Mouse (Mus musculus): ENCODE measurements at regions not wholly inside any gene's neighbourhood (a gene's known extent, or its start where the extent isn't known, plus 50 kb on each side); places are given as distances from the start of the nearest gene placed in this dataset.

DNA sequence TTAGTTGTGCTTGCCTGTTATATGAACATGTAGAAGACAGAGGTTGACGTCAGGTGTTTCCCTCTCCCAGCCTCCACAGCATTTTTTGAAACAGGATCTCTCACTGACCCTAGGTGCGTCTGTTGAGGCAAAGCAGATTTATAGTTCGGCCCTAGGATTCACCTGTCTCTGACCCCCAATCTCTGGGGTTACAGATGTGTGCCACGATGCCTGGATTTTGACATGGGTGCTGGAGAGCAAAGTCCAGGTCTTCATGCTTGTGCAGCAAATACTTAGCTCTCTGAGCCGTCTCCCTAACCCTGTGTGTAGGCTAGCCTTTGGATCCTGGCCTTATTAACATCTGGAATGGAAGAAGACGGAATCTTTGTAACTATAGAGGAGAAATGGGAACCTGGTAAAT lies 129.3 kb downstream of the Hlx start:
- DNase-seq = no peak

DNA sequence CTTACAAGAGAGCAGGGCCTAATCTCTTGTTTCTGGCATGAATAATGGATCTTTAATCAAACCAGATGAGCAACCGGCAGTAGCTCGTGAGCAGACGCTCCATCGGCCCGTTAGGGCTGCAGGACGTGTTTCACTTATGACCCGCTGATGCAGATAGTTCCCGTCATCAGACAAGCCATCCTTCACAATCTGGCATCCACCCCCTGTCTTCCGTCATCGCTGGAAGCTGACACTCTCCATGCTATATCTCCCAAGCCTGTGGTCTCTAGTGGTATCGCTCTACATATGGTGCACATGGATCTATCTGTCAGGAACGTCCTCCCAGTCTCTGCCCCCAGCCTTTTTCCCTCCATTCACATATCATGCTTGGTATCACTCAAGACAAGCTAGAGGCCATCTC lies 137.0 kb downstream of the Hlx start:
- no peak for DNase-seq

DNA sequence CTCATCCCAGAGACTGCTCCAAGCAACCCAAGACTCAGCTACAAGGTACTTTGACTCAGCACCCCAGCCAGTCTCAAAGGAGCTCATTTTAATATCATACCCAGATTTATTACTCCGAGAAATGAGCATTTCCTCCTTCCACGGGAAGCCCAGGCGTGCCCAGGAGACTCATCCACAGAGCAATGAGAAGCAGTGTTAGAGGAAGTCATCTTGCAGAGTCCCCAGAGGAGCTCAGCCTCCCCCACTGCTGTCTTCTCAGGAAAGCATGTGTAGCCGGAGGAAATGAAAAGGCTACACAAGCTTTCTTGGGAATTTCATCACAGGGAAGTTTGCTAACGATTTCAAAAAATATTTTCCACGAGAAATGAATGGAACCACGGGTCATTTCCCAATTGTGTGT lies 141.8 kb downstream of the Hlx start:
- no peak for DNase-seq

DNA sequence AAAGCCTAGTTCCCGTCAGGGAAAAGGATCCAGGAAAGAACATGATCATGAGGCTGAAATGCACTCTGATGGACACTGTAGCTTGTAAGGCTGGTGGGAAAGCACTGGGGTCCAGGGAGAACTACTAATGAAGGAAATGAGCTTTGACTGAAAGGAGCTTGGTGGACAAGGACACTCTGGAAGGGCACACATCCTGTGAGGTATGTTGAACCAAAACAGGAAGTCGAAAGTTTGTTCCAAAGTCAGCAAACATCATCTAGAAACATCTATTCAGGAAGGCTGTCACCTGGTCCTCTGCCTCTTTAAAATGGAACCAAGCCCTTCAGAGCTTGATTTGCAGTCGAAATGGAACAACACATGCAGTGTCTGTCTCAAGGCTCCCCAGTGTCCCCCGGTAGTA lies 143.1 kb downstream of the Hlx start:
- DNase-seq = no peak

DNA sequence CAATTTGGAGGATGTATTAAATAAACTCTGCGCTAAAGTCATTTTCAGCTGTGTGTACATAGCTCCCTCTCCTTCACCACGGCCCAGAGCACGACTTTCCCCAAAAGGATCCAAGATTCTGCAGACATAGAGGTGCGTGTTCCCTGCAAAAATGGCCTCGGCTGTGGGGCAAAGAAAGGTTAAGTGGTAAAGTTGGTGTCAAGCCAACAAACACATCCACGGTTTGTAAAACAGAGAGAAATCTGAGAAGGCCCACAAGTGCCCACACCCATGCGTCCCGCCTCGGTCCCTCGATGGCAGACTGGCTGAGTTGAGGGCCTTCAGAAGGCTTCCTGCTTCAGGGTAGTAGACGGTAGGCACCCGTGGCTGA lies 147.9 kb downstream of the Hlx start:
- DNase-seq = no peak

DNA sequence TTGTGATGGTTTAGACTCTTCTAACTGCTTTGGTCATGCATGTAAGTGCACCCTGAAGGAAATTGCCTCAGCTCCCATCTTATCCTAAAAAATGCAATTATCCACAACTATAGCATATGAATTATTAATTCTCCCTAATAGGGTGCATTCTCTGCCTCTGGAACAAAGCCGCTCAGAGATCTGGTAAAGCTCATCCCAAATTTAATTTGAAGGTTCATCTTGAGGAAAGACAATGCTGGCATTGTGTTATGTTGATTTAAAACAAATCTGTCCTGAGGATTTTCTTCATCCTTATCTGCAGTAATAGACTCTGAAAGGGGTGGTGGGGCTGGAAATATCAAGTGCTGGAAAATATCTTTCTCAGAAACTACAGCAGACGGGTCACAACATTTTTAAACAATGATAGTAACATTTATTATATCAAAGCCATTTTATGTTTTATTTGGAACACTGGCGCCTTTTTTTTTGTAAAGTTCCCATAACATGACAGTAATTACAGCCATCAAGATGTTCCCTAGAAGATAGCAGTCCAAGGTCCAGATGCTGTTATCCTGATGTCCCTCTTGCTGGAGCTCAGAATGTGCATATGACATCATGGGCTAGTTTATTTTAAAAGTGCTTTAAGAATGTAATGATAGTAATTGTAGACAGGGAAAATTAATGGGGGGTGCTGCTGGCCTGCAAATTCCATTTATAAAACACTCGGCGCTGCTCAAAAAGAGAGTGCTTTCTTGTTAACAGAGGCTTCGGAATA lies 148.5 kb downstream of the Hlx start:
- no peak for DNase-seq

DNA sequence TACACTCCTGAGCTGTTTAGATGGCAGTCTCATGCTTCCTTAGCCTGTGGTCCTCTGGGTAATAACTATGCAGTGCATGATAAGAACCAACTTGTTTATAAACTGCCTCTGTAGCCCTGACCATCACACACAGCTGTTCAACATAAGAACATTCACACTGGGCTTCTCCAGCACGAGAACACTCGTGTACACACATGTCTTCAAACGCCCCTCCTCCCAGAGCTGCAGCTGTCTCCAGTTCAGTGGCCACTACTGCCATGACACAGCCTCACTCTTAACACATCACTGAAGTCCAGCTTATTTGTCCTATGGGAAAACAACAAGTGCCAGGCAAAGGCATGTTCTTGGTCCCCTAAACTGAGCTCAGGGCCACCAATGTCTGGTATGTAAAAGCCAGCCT lies 152.9 kb downstream of the Hlx start:
- DNase-seq = no peak

DNA sequence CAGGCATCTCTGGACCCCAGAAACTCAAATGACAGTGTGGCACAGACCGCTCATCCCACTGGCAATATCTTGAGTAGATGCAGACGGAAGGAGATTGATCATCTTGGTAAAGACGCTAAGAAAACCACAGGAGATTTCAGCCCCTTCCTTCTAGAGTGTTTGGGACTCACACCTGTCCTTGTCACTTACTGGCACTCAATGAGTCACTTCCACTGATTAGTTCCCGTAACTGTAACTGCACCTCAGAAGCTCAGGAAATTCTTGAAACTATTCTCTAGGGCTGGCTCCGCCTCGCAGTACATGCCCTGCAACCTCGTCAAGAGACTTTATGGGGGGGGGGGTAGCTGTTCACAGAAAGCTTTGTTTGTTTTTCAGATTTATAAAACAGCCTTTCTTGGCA lies 155.9 kb downstream of the Hlx start:
- no peak for DNase-seq

DNA sequence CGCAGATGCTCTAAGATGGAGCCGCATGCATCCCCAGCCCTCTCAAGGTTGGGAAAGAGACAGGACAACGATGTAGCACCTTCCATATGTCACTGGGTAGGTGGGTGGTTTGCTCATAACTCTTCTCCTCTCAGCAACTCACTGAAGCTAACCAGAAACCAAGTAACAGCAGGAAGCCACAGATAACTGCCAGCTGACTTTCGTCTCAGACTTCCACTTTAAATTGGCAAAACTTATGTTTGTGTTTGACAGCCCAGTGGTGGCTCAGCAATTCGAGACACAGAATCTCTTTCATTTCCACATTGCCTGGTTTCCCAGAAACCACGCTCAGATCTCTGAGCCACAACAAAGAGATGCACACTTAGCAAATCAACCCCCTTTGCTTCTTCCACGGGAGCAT lies 159.1 kb downstream of the Hlx start:
- no peak for DNase-seq

DNA sequence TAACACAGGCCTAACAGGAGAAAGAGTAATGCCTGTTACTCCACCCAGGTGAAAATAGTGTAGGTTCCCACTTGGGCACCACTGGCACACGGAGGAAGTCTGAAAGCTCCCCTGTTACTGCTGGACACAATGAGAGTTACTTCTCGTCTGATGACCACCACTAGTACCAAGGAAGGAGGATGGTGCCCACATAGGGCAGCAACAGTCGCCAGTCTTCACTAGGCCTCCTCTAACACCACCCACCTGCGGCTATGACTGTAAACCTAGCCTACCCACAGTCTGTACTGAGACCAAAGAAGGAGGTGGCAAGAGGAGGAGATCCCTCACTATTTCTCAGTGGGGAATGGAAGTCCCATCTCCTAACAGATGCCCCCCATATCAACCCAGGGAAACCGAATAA lies 161.7 kb downstream of the Hlx start:
- no peak for DNase-seq

DNA sequence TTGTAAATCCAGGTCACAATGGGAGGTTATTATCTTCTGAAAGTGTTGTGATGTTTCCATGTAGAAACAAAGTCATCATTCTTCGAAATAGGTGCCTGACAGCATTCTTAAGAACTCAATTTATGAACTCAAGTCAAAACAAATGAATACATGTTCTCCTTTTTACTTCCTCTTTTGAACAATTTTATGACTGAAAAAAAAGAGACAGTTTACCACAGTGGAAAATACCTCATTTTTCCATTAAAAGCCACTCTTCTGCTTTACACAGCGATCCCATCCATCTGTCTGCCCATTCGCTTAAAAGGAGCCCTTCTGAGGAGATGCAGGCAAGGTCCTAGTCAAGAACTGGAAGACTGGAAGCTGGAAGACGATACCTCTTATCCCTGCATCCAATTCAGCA lies 169.5 kb downstream of the Hlx start:
- no peak for DNase-seq

DNA sequence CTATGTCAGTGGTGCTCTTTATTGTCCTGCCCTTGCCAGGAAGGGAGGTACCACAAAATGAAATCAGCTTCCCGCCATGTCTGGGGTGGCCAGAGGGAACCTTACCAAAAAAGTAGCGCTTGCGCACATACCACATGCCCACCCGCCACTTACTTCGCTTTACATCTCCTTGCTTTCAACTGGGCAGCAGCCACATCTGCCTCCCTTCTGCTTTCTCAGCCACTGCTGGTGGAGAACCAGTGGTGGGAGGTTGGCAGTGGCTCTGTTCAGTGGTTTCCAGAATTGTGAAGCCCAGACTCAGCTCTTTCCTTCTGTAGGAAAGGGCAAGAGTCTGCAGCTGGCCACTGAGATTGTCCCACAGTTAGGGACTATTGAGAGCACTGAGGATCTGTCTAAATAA lies 170.2 kb downstream of the Hlx start:
- DNase-seq = no peak

DNA sequence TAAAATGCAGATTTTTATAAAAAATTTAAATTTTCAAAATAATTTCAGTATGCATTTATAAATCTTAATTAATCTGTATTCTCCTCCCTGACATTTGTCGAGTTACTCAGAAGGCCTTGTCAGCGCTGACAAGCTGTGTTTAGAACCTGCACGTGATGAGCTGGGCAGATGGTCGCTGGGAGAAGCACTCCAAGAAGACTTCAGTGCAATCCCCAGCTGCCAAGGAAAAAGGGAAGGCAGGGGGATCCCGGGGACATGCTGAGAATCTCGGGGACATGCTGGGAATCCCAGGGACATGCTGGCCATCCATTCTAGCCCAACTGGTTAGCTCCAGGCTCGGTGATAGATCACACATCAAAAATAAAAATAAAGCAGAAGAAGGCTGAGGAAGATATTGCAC lies 172.9 kb downstream of the Hlx start:
- no peak for DNase-seq

DNA sequence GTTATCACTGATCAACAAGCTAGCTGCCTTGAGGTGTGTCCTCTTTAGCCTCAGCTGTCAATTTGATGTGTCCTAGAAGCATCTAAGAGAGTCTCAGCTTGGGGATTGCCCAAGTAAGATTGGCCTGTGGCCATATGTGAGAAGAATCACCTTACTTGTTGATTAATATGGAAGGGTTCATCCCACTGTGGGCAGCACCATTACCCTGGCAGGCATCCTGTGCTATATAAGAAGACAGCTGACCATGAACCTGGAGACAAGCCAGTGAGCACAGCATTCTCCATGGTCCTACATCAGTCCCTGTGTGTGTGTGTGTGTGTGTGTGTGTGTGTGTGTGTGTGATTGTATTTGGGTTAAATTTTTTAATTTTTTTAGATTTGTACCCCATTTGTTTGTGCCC lies 178.6 kb downstream of the Hlx start:
- DNase-seq = no peak

DNA sequence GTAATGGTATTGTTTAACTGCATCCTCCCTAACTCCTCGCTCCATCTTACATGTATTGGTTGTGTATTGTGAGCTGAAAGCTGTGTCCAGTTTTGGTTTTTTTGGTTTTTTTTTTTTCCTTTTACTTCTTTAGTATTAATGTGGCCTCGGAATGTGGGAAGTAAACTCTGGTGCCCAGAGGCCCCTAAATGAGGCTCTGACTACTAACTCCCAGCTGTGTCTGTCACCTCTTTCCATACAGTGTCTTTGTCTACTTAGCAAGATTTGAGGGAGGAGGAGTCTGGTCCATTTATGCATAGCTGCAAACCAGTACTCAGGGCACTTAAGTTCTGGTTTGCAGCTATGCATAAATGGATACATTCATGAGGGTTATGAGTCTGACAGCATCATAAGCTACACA lies 181.9 kb downstream of the Hlx start:
- DNase-seq = no peak

DNA sequence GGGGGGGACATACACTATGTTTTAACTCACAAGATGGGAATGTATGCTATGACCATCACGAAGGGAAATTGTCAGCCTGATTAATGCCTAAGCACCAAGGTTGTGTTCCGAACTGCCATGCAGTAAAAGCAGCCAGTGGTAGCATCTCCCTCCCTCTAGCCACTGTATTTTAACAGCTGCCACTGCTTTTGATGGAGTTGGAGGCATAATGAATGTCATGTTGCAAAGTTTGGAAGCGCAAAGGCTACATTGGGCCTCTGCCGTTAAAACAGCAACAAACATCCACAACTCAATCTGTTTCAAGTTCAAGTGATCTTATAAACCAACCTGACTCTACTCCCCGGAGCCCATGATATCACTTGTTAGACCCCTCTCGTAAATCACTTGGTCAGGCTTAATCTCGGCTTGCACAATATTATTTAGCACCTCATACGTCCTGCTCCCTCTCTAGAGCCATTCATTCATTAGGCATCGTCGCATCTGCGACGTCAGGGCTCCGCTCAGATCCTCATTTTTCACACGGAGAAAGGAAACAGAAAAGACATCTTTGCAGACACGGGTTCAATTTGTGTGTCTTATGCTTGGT lies 184.7 kb downstream of the Hlx start:
- no peak for DNase-seq

DNA sequence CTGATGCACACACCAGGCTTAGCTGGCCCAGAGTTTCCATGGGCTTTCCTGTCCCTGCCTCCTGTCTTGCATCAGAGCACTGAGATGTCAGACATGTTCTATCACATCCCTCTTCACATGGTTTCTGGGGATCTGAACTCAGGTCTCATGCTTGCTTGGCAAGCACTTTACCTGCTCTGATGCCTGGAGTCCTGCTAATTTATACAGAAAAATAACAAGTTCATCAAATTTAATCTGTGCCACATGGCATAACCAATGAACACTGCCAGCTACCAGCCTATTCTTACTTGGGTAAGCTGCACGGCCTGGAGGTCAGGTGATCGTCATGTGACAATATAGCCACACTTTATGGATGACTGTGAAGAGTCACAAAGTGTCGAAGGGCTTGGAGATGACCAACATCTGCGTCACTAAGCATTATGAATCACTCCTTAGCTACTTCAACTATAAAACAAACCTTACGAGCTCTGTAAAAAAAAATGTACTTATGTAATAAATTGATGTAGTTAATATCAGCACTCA lies 186.2 kb downstream of the Hlx start:
- DNase-seq = no peak

DNA sequence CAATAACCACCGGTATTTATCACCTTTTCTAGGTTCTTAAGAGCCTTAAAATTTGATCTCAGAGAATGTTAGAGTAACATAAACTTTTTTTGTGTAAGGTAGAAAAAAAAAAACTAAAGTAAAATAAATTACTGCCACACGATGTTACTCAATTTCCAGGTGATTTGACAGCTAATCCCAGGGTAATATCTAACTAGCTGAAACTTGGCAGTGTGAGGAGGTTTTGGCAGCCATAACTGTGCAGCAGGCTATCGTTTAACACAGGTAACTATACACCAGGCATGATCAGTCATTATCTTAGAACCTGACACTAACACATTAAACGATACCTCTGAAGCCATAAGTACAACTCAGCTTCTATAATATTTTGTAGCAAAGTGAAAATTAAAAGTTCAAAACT lies 187.3 kb downstream of the Hlx start:
- no peak for DNase-seq

DNA sequence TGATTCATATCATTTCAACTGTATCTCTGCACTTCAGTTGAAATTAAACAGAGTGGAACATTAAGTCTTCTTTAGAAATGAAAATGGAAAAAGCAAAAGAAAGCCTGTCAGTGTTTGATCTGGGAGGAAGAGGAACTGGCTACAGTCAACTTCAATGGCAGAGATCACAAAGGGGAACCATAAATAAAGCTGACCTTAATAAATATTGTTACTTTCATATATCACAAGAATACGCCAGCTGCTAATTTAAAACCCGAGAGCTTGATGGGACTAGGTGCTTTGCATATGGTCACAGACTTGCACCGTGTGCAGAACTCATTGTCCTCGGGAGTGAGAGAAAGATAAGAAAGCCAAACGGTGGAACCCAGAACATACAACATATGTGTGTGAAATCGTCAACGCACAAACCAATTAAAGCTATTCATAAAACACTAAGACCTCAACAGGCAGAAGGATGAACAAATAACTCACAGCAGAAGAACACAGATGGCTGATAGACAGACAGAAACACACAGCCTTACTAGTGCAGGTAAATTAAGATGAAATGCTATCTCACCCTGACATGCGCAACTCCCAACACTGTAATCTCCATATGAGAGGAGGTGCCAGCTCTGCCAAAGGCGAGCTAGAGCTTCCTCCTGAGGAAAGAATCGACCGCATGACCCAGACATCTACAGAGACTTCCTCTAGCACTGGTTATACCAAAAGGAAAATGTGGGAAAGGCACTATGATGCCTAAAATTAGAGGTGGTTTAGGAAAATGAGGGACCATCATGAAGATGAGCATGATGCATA lies 189.9 kb downstream of the Hlx start:
- no peak for DNase-seq

DNA sequence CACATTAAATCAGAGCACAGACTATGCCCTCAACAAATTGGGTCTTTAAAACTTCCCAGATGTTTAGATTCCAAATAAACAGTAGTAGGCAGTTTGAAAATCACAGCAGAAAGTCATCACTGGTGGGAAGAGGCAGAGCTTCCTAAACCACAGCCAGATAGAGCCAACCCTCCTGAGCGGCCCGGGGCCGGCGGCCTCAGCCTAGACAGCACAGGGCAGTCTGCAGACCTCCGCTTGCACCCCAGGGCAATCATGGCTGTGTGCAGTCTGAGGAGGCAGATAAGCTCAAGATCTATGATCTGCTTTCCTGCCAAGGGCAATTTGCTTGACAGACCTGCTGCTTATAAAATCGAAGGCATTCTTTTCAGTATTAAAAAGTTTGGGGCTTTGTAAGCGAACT lies 192.6 kb downstream of the Hlx start:
- no peak for DNase-seq

DNA sequence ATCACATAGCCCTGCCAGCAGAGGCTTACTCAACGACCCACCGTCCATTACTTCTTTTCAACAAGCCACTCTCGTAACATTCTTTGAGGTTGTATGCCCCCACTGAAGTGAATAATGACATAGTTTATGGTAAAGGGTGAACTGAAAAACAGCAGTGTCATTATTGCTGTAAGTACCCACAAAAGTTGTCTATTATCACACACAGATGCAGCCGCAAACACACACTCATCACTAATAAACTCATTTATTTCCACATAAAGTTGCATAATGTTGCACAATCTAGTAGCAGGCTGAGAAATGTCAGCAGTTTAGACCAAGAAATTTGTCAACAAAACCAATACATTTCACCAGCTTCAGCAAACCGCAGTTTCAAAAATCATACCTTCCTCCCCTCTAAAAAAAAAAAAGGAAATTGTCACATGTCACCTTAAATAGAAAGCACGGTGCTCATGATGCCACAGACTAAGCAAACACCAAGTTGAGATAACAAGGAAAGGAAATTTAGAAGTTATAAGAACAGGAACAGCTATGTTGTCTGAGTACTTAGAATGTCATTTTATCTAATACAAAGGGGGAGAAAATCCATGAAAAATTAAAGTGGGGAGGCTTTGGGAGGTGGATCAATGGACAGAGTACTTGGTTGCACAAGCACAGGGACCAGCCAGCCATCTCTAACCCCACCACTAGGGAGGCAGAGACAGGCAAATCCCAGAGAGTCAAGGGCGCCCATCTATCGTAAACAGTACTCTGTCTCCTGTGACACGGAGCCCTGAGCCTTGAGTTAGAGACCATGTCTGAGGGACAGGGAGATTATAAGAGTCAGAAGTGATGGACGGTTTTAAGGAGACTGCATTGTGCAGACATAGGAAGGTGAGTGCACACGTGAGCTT lies 195.9 kb downstream of the Hlx start:
- no peak for DNase-seq

DNA sequence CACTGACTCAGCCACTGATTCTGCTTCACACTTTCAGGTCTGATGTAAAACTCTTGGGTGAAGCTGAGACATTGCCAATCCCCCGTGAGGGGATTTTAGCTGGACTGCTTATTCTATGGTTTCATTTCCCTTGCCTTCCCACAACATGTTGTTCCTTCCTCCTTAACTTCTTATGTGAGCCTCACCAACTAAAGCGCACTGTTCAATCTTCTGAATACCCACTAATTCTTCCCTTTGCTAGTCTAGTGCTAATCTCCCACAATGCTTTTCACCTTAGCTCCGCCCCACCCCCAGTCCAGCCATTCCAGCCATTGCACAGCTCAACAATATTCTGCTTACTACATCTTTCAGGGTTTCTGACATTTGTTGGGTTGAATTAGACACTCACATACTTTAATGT lies 196.7 kb downstream of the Hlx start:
- DNase-seq = no peak

DNA sequence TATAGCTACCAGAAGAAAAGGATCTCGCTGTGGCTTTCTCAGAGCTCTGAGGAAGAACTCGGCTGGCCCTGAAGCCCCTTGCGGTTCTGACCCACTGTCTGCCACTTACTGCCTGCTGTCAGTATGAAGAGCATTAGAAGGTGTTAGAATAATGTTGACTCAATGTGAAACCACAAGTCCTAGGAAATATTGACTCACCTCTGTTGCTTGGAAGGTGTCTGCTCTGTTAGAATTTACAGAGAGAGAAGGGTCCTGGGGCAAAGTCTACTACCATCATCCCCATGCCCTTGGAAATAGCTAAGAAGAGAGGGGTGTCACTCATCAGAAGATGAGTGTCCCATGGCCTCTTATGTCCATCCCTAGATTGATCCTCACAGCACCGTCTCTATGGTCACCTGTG lies 197.9 kb downstream of the Hlx start:
- DNase-seq = no peak

All from cerebellum, adult 8-10 months (tissue).